Mouse (Mus musculus) lung, postnatal 36 days (tissue): Measurements from ENCODE around the gene Ascc1.

Experiments
- DNase-seq: peaks from one replicate; pipeline ENCODE4 v3.0.0; 2022; ENCODE audit warnings: mixed read lengths

Ascc1 gene

GRCm38 (mm10) chr10:60002673-60003212, at the start of gene Ascc1, which contains the start of gene Anapc16:
Ascc1 (plus strand) TSS chr10:60002805.
Anapc16 (minus strand) TSS chr10:60003135.
- DNase-seq = peak; percentile 95

GRCm38 (mm10) chr10:59953564-59954039, 49.0 kb upstream of the Ascc1 start:
- DNase-seq = no peak

- DNase-seq = no peak
These were observed 45.9 kb upstream of the Ascc1 start for GRCm38 (mm10) chr10:59956681-59957080.

- peak; percentile 27 for DNase-seq
These were observed 45.1 kb upstream of the Ascc1 start for GRCm38 (mm10) chr10:59957171-59958149.

- no peak for DNase-seq
These were observed 44.1 kb upstream of the Ascc1 start for GRCm38 (mm10) chr10:59958458-59958857.

- DNase-seq = no peak
These were observed 43.1 kb upstream of the Ascc1 start for GRCm38 (mm10) chr10:59959517-59959916.

- DNase-seq = no peak
These were observed 39.0 kb upstream of the Ascc1 start for GRCm38 (mm10) chr10:59963609-59964008.

- DNase-seq = peak; percentile 13
These were observed 37.9 kb upstream of the Ascc1 start for GRCm38 (mm10) chr10:59964504-59965361.

GRCm38 (mm10) chr10:59965362-59965695, 37.3 kb upstream of the Ascc1 start:
- DNase-seq = no peak

GRCm38 (mm10) chr10:59965788-59966187, 36.8 kb upstream of the Ascc1 start:
- DNase-seq = no peak

- no peak for DNase-seq
These were observed 35.9 kb upstream of the Ascc1 start for GRCm38 (mm10) chr10:59966743-59967142.

GRCm38 (mm10) chr10:59967309-59967942, 35.2 kb upstream of the Ascc1 start:
- DNase-seq = peak; percentile 47

- DNase-seq = peak; percentile 94
These were observed 32.7 kb upstream of the Ascc1 start for GRCm38 (mm10) chr10:59969821-59970449.

GRCm38 (mm10) chr10:59970450-59971062, 32.0 kb upstream of the Ascc1 start:
- DNase-seq = no peak

- no peak for DNase-seq
These were observed 30.8 kb upstream of the Ascc1 start for GRCm38 (mm10) chr10:59971813-59972212.

- peak; percentile 80 for DNase-seq
These were observed 30.1 kb upstream of the Ascc1 start for GRCm38 (mm10) chr10:59972534-59972933.

- no peak for DNase-seq
These were observed 29.6 kb upstream of the Ascc1 start for GRCm38 (mm10) chr10:59972999-59973398.

- no peak for DNase-seq
These were observed 29.2 kb upstream of the Ascc1 start for GRCm38 (mm10) chr10:59973400-59973799.

- DNase-seq = peak; percentile 91
These were observed 28.4 kb upstream of the Ascc1 start for GRCm38 (mm10) chr10:59974191-59974664.

GRCm38 (mm10) chr10:59974786-59975185, 27.8 kb upstream of the Ascc1 start:
- peak; percentile 74 for DNase-seq

- no peak for DNase-seq
These were observed 25.5 kb upstream of the Ascc1 start for GRCm38 (mm10) chr10:59977141-59977540.
